Mouse (Mus musculus) thymus, adult 2 months (tissue): ENCODE measurements around the gene Med13. TPM values are rescaled to one million over a fixed set of nuclear protein-coding genes. Genes with fewer than 3 reads are reported as not detected.

Source experiments
- DNase-seq: peaks from one replicate; pipeline ENCODE4 v3.0.0; 2021
- H3K27ac ChIP-seq: fragments of 200-500 bp; 2 replicates; pipeline ENCODE4 v1.5.1; 2012; ENCODE audit warnings: low read length, control low read depth; ENCODE audit not compliant: control insufficient read depth, insufficient read depth
- H3K27me3 ChIP-seq: fragments of 200-500 bp; 2 replicates; pipeline ENCODE4 v1.6.1; 2012; ENCODE audit warnings: mild to moderate bottlenecking, low read length, moderate library complexity, mixed read lengths; ENCODE audit not compliant: control insufficient read depth, insufficient read depth
- H3K36me3 ChIP-seq: fragments of 200-500 bp; 2 replicates; pipeline ENCODE4 v1.6.1; 2012; ENCODE audit warnings: mild to moderate bottlenecking, low read length, moderate library complexity; ENCODE audit not compliant: control insufficient read depth, insufficient read depth
- H3K4me1 ChIP-seq: fragments of 200-500 bp; replicated peaks from 2 replicates; pipeline ENCODE4 v1.6.1; 2012; ENCODE audit warnings: low read length; ENCODE audit not compliant: control insufficient read depth, insufficient read depth
- H3K4me3 ChIP-seq: fragments of 200-500 bp; 2 replicates; pipeline ENCODE4 v1.5.1; 2012; ENCODE audit warnings: mild to moderate bottlenecking, low read length, control low read depth, moderate library complexity; ENCODE audit not compliant: control insufficient read depth, insufficient read depth
- CTCF ChIP-seq: fragments of 200-500 bp; IDR thresholded peaks from 2 replicates; pipeline ENCODE4 v1.5.1; 2012; ENCODE audit warnings: mild to moderate bottlenecking, control low read depth, low read length, moderate library complexity, borderline replicate concordance; ENCODE audit not compliant: control insufficient read depth, poor library complexity, insufficient read depth; ENCODE audit errors: extremely low read depth
- POLR2A ChIP-seq: fragments of 200-500 bp; IDR thresholded peaks from 2 replicates; pipeline ENCODE4 v1.6.1; 2012; ENCODE audit warnings: mild to moderate bottlenecking, low read length, control low read depth, moderate library complexity; ENCODE audit not compliant: control insufficient read depth, poor library complexity, insufficient read depth; ENCODE audit errors: extremely low read depth
- WGBS: fragments of 180-500 bp; shearing (Covaris S2); methylation state at CpG from one replicate; pipeline ENCODE4 v1.1.7; 2018; 5-methylcytosine and 5-hydroxymethylcytosine counted together
- polyA plus RNA-seq: library from polyadenylated mRNA; depleted of rRNA; stranded (reverse); fragments of >200 nt; gene quantifications from 2 replicates; pipeline ENCODE4 v1.2.3, GENCODE M21; 2012

The Med13 gene
- polyA plus RNA-seq, 1 experiment, result 69.5 TPM

GRCm38 (mm10) chr11:86369860-86370259 lies 12.5 kb upstream of the Med13 start:
- no peak for TF ChIP-seq CTCF
- TF ChIP-seq POLR2A, result no peak
- peak; percentile 33 for DNase-seq
- no peaks in the 10 kb centered on the region for H3K27me3 ChIP-seq
- peak overlapping the region; percentile 26 for H3K4me3 ChIP-seq
- no peaks in the 10 kb centered on the region for H3K36me3 ChIP-seq
- H3K27ac ChIP-seq, result 0 out of 2 replicates have a peak overlapping the region, but pooled peaks have one; percentile 16
- 41% methylated on average over 5 of the region's 5 CpGs for WGBS
- H3K4me1 ChIP-seq, result peaks cover 25% of the 10 kb centered on the region

- no peaks in the 10 kb centered on the region for H3K36me3 ChIP-seq
- WGBS, result 72% methylated on average over 5 of the region's 5 CpGs
- no peaks in the 10 kb centered on the region for H3K27me3 ChIP-seq
- TF ChIP-seq CTCF (no peak), POLR2A (no peak)
- no peak for DNase-seq
- H3K4me3 ChIP-seq, result no peak overlapping the region
- peaks cover 27% of the 10 kb centered on the region for H3K4me1 ChIP-seq
- no peak overlapping the region for H3K27ac ChIP-seq
Observed at GRCm38 (mm10) chr11:86369003-86369402, 11.6 kb upstream of the Med13 start.

- TF ChIP-seq POLR2A (no peak), CTCF (no peak)
- no peaks in the 10 kb centered on the region for H3K36me3 ChIP-seq
- peaks cover 15% of the 10 kb centered on the region for H3K4me1 ChIP-seq
- 82% methylated on average over 5 of the region's 5 CpGs for WGBS
- no peak for DNase-seq
- peak overlapping the region; percentile 31; the same call in 1 of the 2 replicates for H3K27ac ChIP-seq
- no peak overlapping the region for H3K4me3 ChIP-seq
- H3K27me3 ChIP-seq, result no peaks in the 10 kb centered on the region
Observed at GRCm38 (mm10) chr11:86364709-86365452, 7.5 kb upstream of the Med13 start.

GRCm38 (mm10) chr11:86357984-86358528 lies 654 bp upstream of the Med13 start:
- TF ChIP-seq CTCF, result peak; percentile 93
- peak; percentile 67; the same call in 1 of the 2 replicates for TF ChIP-seq POLR2A
- peak overlapping the region; percentile 61 for H3K27ac ChIP-seq
- peaks cover 4% of the 10 kb centered on the region; the same call in 1 of the 2 replicates for H3K4me1 ChIP-seq
- no peaks in the 10 kb centered on the region for H3K27me3 ChIP-seq
- peaks cover 16% of the 10 kb centered on the region for H3K36me3 ChIP-seq
- peak; percentile 100 for DNase-seq
- H3K4me3 ChIP-seq, result peak overlapping the region; percentile 75
- under 1% methylated on average over 45 of the region's 45 CpGs for WGBS

GRCm38 (mm10) chr11:86356007-86356853 lies 1.2 kb downstream of the Med13 start:
- DNase-seq, result no peak
- no peaks in the 10 kb centered on the region for H3K27me3 ChIP-seq
- TF ChIP-seq CTCF (no peak), POLR2A (no peak)
- H3K4me1 ChIP-seq, result peaks cover 6% of the 10 kb centered on the region
- 2% methylated on average over 13 of the region's 13 CpGs for WGBS
- H3K4me3 ChIP-seq, result no peak overlapping the region
- peaks cover 17% of the 10 kb centered on the region for H3K36me3 ChIP-seq
- no peak overlapping the region for H3K27ac ChIP-seq

GRCm38 (mm10) chr11:86353586-86353985 lies 3.8 kb downstream of the Med13 start:
- Histone ChIP-seq H3K27ac (no peak overlapping the region), H3K4me1 (peaks cover 6% of the 10 kb centered on the region), H3K27me3 (no peaks in the 10 kb centered on the region), H3K4me3 (no peak overlapping the region), H3K36me3 (peaks cover 21% of the 10 kb centered on the region)
- WGBS, result 92% methylated on average over 3 of the region's 3 CpGs
- DNase-seq, result no peak
- TF ChIP-seq POLR2A (no peak), CTCF (no peak)
